Mouse (Mus musculus) mesoderm, embryonic 11.5 days (tissue): ENCODE measurements around the gene Fads3.

Source experiments
- DNase-seq: peaks from one replicate; pipeline ENCODE4 v3.0.0-alpha.2; 2012; ENCODE audit warnings: low read depth, low spot score

Fads3 gene

GRCm38 (mm10) chr19:10041388-10042148, at the start of gene Fads3:
Gene Fads3, plus strand, starts transcription at chr19:10041569.
- peak; percentile 73 for DNase-seq

- DNase-seq: no peak
Measured at GRCm38 (mm10) chr19:9992011-9992958, 49.1 kb upstream of the Fads3 start.

DNA sequence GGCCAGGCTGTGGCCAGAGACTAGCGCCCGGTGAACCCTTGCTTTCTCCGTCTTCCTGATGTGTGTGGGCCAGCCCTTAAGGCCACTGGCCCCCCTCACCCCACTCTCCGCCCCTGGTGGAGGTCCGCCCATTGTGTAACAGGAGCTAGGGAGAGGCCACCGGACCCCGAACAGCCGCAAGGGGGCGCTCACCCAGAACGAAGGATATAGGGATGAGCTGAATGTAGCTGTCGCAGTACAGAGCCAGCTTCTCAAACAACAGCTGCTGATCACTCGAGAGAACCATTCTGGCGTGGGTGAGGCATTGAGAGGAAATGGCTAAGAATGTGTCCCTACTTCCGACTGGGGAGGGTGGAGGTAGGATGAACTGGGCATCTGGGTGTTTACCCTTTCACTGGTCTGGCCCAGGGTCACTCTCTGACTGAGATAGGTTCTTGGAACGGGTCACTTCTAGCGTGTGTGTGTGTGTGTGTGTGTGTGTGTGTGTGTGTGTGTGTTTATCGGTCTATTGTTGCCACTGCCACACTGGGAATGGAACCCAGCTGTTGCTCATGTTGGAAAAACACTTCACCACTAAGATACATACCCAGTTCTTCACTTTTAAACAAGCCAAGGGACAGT, 48.2 kb upstream of the Fads3 start:
- peak; percentile 94 for DNase-seq

DNA sequence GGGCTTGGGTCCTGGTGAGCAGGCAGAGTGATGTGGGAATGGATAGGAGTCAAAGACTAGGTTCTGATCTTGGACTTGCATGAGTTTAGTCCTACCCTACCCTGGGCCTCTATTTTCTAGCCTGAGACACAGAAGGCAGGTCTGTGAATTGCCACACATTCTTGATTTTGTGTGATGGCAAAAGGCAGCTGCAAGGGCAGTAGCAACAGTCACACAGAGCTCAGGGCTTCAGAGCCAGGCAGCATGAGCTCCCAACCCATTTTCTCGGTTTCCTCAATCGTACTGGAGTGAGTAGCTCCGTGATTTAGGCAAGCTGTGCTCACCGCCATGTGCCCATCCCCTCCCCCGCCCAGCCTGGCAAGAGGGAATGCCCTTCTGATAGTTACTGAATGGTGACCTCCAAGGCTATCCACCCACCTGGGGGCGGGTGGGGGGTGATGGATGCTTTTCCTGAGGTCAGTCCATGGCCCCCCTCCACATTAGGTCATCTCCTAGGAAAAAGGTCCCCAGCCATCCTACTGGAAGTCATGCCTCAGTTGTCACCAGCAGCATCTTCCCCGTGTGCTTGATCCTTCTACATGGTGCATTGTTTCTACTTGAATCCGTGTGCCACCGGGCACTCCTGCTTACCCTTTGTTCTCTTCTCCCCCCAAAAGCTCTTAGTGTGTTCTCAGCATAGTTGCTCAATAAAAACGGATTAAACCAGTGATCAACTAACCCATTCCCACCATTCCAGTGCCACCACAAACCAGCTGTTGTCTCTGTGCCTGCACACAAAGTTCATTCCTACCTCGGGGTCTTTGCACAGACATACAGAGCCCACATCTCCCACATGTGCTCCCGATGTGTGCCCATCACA, 43.9 kb upstream of the Fads3 start:
- DNase-seq: no peak

- no peak for DNase-seq
Measured at GRCm38 (mm10) chr19:9998063-9998416, 43.3 kb upstream of the Fads3 start.

DNA sequence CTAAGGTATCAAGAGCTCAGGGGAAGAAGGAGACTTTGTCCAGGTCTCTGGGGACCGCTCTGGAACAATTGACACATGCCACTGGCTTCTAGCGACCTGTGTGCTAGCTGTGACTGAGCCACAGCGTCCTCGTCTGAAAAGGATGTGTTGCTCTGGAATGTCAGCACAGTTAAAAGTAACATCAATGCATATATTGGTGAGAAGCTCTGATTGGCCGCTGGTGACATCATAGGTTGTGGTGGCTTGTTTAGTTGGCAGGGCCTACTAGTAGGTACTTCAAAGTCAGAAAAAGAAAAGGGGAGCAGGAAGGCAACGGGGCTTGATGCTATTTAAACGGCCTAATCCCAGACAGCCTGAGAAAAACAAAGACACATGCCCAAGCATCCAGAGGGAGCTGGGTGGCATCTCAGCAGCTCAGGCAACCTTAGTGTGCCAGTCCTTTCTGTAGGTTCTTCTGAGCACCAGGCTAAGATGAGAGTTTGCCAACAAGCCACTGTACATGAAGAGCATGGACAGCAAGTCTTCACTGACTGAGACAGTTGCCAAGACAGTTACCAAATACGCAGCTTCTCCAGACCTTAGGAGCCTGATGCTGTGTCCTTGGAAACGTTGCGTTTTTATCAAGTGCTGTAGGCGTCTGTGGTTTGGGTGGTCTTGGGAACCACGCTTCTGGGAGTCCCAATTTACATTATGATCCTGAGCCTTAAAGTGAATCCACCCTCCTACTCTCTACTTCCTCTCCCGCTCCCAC, 42.5 kb upstream of the Fads3 start:
- DNase-seq: no peak

DNA sequence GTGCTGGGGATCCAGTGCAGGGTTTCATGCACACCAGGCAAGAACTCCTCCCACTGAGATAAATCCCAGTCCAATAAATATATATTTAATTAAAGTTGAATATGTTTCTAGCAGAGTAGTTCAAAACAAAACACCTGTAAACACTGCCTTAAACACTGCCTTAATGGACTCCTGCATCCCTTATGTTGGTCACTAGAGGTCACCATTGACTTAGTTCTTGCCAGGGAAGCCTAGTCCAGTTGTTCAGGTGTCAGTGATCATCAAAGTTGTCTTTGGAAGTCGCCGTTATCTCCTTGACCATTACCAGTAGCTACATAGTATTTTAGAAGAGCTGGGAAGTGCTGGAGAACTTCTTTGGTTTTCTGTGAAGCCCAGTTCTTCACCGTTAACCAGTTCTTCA, 41.0 kb upstream of the Fads3 start:
- DNase-seq: no peak

DNA sequence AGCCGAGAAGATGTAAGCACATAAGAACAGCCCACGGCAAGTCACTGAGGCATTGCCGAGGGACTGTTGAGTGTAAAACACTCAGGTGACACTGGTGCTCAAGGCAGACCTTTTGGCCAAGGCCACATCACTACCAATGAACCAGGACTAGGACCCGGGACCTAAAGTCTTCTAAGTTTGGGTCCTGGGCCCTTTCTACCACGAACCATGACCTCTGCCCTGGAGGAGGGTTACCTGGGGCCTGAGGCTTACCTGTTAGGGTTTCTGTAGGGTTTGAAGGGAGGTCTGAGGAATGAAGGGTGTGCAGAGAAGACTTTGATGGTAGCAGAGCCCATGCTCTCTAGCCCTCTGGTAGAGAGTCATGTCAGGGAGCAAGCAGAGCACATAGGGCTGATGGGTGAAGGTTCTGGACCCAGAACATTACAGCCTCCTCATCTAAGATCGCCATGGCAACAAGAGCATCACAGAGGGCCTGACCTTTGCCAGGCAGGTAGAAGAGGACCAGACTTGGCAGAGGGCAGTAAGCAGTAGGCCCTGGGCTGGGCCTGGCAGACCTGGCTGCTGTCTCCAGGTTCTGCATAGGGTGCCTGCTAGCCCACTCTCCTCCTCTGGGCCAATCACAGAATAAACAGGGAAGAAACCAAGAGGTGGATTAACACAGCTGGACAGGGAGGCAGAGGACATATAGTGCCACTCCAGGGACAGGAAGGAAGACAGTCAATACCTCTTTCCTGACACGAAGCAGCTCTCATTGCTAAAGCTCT, 40.0 kb upstream of the Fads3 start, which contains the start of the genes Best1 and Rab3il1:
TSS of gene Best1 (minus strand) at position 428 of the 764 bp plus-strand sequence.
TSS of gene Rab3il1 (plus strand) at position 464 of the 764 bp plus-strand sequence.
- no peak for DNase-seq

DNA sequence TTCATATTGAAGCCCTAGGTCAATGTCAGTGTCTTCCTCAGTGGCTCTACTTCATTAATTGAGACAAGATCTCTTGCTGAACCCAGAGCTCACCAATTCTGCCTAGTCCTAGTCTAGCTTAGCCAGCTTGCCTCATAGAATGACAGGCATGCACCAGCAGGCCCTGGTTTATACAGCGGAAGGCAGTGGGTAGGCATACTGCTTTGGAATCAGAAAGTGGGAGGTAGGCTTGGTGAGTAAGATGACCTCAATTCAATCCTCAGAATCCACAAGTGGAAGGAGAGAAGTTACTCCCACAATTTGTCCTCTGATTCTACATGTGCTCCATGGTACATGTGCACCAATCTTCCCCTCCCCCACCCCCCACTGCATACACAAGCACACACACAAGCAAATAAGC, 37.7 kb upstream of the Fads3 start:
- no peak for DNase-seq

DNA sequence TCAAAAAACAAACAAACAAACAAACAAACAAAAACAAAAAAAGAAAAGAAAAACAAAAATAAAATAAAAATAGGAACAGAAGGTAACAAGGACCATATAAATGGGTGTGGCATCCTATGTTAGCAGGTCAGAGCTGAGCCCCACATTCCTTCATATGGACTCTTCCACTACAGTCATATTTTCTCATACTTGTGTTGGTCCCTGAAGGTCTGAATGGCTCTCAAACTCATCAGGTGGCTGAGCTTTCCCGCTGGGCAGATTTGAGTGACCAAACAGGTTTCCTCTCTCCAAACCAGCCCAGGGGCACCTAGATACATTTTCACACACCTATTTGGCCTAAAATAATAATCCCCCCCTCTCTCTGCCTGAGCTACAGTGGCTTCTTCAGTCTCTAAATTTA, 30.0 kb upstream of the Fads3 start:
- DNase-seq: no peak

- peak; percentile 81 for DNase-seq
Measured at GRCm38 (mm10) chr19:10012827-10013278, 28.5 kb upstream of the Fads3 start.

DNA sequence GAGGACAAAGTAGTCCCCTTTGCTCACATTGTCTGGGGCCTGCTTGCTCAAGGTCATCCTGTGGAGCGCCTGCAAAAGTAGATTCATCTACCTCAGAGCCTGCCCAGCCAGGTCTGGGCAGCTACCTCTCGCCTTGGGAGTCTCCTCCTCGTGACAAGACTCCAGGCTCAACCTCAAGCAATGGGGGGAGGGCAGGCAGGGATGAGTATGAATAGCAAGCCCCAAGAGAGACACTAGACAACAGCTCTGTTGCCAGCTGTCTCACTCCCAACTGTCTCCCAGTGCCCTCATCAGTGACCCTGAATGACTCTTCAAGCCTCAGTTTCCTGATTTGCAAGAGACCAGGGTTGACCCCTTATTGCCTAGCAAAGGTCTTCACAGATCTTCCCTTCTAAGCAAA, 28.0 kb upstream of the Fads3 start:
- no peak for DNase-seq

DNA sequence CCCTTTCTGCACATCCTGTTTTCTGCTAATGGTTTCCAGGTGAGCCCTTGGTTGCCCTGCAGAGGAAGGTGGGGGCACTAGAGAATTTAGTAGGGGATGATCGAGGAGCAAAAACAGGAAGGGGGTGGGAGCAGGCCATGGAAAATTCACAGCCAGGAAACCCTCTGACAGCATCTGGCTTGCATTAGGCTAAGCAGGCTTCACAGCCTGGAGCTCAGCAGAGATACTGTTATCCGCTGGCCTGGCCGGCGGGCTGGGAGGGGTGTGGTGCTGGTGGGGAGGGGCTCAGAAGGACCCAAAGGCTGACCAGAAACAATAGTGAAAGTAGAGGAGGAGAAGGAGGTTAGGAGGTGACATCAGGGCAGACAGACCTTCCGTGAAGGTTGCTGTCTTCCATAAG, 27.5 kb upstream of the Fads3 start:
- peak; percentile 88 for DNase-seq

DNA sequence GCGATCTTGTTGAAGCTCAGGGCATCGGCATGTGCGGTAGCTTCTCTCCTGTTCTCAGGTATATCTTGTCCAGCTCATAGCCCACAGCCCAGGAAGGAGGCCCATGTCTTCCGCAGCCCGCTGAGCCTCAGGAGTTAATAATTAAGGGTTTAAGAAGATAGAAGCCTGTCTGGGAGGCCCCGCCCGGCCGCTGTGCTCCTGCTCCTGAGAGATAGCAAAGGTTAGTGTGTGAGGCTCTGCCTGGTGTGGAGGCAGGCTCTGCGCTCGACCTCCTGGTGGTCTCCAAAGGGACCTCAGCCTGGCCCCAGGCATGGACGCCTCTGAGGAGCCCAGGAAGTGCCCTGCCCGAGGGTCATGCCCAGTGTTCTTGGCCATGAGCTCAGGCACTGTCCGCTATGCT, 26.5 kb upstream of the Fads3 start:
- no peak for DNase-seq

DNA sequence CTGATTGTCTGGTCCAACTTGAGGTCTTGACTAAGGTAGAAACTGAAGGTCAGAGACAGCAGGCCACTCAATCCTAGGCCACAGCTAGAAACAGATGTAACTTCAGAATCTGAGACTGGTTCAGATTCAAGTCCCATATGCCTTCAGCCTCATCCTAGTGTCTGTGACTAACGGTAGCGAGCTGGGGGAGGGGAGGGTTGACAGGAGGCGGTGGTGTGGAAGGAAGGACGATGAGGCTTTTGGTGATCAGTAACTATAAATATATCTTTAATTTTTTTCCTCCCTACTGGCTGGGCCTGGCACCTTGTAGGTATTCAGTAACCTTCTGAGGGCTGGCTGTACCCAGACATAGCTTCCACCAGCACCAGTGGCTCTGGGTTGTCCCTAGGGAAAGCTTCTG, 25.9 kb upstream of the Fads3 start:
- no peak for DNase-seq

GRCm38 (mm10) chr19:10016151-10016550, 25.2 kb upstream of the Fads3 start:
- DNase-seq: no peak

GRCm38 (mm10) chr19:10017637-10018526, 23.5 kb upstream of the Fads3 start:
- DNase-seq: peak; percentile 87

- no peak for DNase-seq
Measured at GRCm38 (mm10) chr19:10018527-10018818, 22.9 kb upstream of the Fads3 start.
